Mouse (Mus musculus): Measurements from ENCODE around the gene Mical3. TPM values are rescaled to one million over a fixed set of nuclear protein-coding genes. Genes with fewer than 3 reads are reported as not detected.

Mical3 gene
- total RNA-seq (2021), result 10 to 100 TPM; 46.0 to 59.0 TPM
- long read RNA-seq, experiment 1, partial matches to known transcripts, result 2 of 15 reads
- long read RNA-seq, experiment 1, other reads (novel, unspliced or antisense), result 13 of 15 reads
- long read RNA-seq, experiment 2, partial matches to known transcripts, result 5 of 13 reads
- long read RNA-seq, experiment 2, other reads (novel, unspliced or antisense), result 8 of 13 reads

- no peak for DNase-seq (ENCODE audit: low spot score)
Observed at GRCm38 (mm10) chr6:121130773-121131172, at the start of gene Mical3. Gene Mical3 (minus strand): TSS chr6:121130999.

- DNase-seq (ENCODE audit: low spot score), result no peak
Observed at GRCm38 (mm10) chr6:121179846-121180245, 49.0 kb upstream of the Mical3 start.

- DNase-seq (ENCODE audit: low spot score), result peak; percentile 80
Observed at GRCm38 (mm10) chr6:121178700-121179358, 48.0 kb upstream of the Mical3 start.

GRCm38 (mm10) chr6:121177118-121177708, 46.4 kb upstream of the Mical3 start:
- no peak for DNase-seq (ENCODE audit: low spot score)

GRCm38 (mm10) chr6:121176731-121177098, 45.9 kb upstream of the Mical3 start:
- DNase-seq (ENCODE audit: low spot score), result no peak

- no peak for DNase-seq (ENCODE audit: low spot score)
Observed at GRCm38 (mm10) chr6:121176011-121176730, 45.4 kb upstream of the Mical3 start.

- DNase-seq (ENCODE audit: low spot score), result no peak
Observed at GRCm38 (mm10) chr6:121174761-121175160, 44.0 kb upstream of the Mical3 start.

- DNase-seq (ENCODE audit: low spot score), result peak; percentile 55
Observed at GRCm38 (mm10) chr6:121173471-121173870, 42.7 kb upstream of the Mical3 start.

GRCm38 (mm10) chr6:121171102-121171501, 40.3 kb upstream of the Mical3 start:
- peak; percentile 49 for DNase-seq (ENCODE audit: low spot score)

GRCm38 (mm10) chr6:121167381-121167975, 36.7 kb upstream of the Mical3 start:
- no peak for DNase-seq (ENCODE audit: low spot score)

GRCm38 (mm10) chr6:121166098-121166552, 35.3 kb upstream of the Mical3 start:
- no peak for DNase-seq (ENCODE audit: low spot score)

GRCm38 (mm10) chr6:121162616-121163015, 31.8 kb upstream of the Mical3 start:
- DNase-seq (ENCODE audit: low spot score), result no peak

GRCm38 (mm10) chr6:121160126-121160525, 29.3 kb upstream of the Mical3 start:
- no peak for DNase-seq (ENCODE audit: low spot score)

GRCm38 (mm10) chr6:121159616-121160015, 28.8 kb upstream of the Mical3 start:
- no peak for DNase-seq (ENCODE audit: low spot score)

- DNase-seq (ENCODE audit: low spot score), result no peak
Observed at GRCm38 (mm10) chr6:121156030-121156429, 25.2 kb upstream of the Mical3 start.

- DNase-seq (ENCODE audit: low spot score), result no peak
Observed at GRCm38 (mm10) chr6:121154451-121155300, 23.9 kb upstream of the Mical3 start.

- DNase-seq (ENCODE audit: low spot score), result no peak
Observed at GRCm38 (mm10) chr6:121153177-121153576, 22.4 kb upstream of the Mical3 start.

- DNase-seq (ENCODE audit: low spot score), result peak; percentile 74
Observed at GRCm38 (mm10) chr6:121151732-121152131, 20.9 kb upstream of the Mical3 start.

GRCm38 (mm10) chr6:121150126-121150525, 19.3 kb upstream of the Mical3 start:
- no peak for DNase-seq (ENCODE audit: low spot score)

- DNase-seq (ENCODE audit: low spot score), result no peak
Observed at GRCm38 (mm10) chr6:121149420-121149819, 18.6 kb upstream of the Mical3 start.

- DNase-seq (ENCODE audit: low spot score), result no peak
Observed at GRCm38 (mm10) chr6:121148360-121148759, 17.6 kb upstream of the Mical3 start.

All from gastrocnemius, adult 18-20 months (tissue).